Mouse (Mus musculus) heart, adult 2 months (tissue): ENCODE results near the gene Efemp2. TPM values are rescaled to one million over a fixed set of nuclear protein-coding genes. Genes with fewer than 3 reads are reported as not detected.

Experiments used
- DNase-seq, 2 experiments: peaks; one replicate each; pipeline ENCODE4 v3.0.0; 2021
- H3K27ac ChIP-seq: fragments of 200-600 bp; 2 replicates; pipeline ENCODE4 v1.8.1; 2022
- H3K27me3 ChIP-seq: fragments of 200-500 bp; 2 replicates; pipeline ENCODE4 v1.6.1; 2012; ENCODE audit warnings: mild to moderate bottlenecking, low read length, inconsistent platforms, mixed read lengths; ENCODE audit not compliant: control insufficient read depth, insufficient read depth
- H3K36me3 ChIP-seq: fragments of 200-500 bp; 2 replicates; pipeline ENCODE4 v1.6.1; 2012; ENCODE audit warnings: low read length, inconsistent platforms; ENCODE audit not compliant: control insufficient read depth, insufficient read depth
- H3K4me1 ChIP-seq: fragments of 200-500 bp; 2 replicates; pipeline ENCODE4 v1.6.1; 2011; ENCODE audit warnings: low read length; ENCODE audit not compliant: control insufficient read depth, insufficient read depth
- H3K4me3 ChIP-seq: fragments of 200-600 bp; 2 replicates; pipeline ENCODE4 v1.8.1; 2022
- H3K79me2 ChIP-seq: fragments of 200-500 bp; replicated peaks from 2 replicates; pipeline ENCODE4 v1.6.1; 2012; ENCODE audit warnings: mild to moderate bottlenecking, inconsistent platforms, low read length, moderate library complexity, mixed read lengths; ENCODE audit not compliant: control insufficient read depth, insufficient read depth
- H3K9ac ChIP-seq: fragments of 200-500 bp; 2 replicates; pipeline ENCODE4 v1.6.1; 2012; ENCODE audit warnings: low read depth, mild to moderate bottlenecking, control low read depth, inconsistent platforms, low read length, mixed read lengths
- CTCF ChIP-seq: fragments of 200-600 bp; IDR thresholded peaks from 2 replicates; pipeline ENCODE4 v1.8.1; 2022; ENCODE audit warnings: antibody characterized with exemption, mild to moderate bottlenecking, moderate library complexity
- EP300 ChIP-seq: fragments of 200-500 bp; IDR thresholded peaks from 2 replicates; pipeline ENCODE4 v1.6.1; 2011; ENCODE audit warnings: low read depth, low read length, control low read depth; ENCODE audit not compliant: insufficient read depth
- POLR2A ChIP-seq: fragments of 200-500 bp; IDR thresholded peaks from 2 replicates; pipeline ENCODE4 v1.6.1; 2011; ENCODE audit warnings: mild to moderate bottlenecking, low read depth, low read length, control low read depth; ENCODE audit not compliant: insufficient read depth
- WGBS: fragments of 180-500 bp; shearing (Covaris S2); methylation state at CpG from one replicate; pipeline ENCODE4 v1.1.7; 2018; 5-methylcytosine and 5-hydroxymethylcytosine counted together
- intact Hi-C: fragments of 180-260 bp; cut with DNase I; formaldehyde crosslinking; loops from one replicate; pipeline ENCODE4 v1.15.1; 2025
- polyA plus RNA-seq: library from polyadenylated mRNA; depleted of rRNA; stranded (reverse); fragments of >200 nt; gene quantifications from 2 replicates; pipeline ENCODE4 v1.2.3, GENCODE M21; 2012
- total RNA-seq, 2 experiments: library from RNA; stranded (reverse); gene quantifications; 2 replicates each; pipeline ENCODE4 v1.2.3; 2021

Gene Efemp2
- total and polyA plus RNA-seq, 3 experiments: 8.2 to 36.3 (median 10.3) TPM

DNA sequence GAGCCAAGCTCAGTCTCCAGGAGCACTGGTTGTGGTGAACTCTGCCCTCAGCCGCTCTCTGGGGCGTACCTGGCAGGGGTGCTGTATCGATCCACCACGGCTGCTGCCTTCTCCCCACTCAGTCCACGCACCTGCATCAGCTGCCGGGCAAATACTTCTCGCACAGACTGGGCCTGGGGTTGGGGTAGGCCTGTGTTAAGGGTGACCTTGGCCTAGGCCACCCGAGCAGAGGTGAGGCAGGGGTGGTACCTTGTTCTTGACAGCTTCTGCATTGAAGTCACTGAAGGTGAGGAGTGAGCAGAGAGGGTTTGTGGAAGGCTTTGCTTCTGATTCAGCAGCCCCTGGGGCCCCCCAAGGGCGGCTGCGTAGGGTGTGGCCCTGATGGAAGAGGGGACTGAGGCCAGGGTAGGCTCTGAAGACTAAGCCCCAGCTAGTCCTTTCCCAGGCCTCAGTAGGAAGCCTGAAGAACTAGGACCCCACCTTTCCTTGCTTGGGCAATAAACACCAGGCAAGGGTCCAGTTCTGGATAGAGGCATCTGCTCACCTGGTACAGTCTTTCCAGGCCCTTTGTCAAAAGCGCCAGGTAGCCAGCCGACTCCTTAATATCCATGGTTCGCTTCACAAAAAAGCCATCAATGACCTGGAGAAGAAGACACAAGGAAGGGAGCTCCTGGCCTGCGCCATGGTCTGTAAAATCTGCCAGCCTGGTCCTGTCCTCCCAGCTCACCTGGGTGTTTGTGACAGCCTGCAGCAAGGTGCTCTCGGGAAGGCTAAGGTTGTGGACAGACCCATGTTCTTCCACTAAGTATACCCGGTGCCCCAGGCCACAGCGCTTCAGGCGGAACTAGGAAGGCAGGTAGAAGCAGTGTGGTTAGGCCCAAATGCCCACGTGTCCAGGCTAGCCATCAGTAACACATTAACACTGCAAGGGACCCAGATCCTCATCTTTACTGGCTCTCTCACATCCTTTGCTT lies 9.9 kb downstream of the Efemp2 start:
- intact Hi-C loops: no loop called here
- Histone ChIP-seq H3K4me3 (no peak overlapping the region), H3K36me3 (no peaks in the 10 kb centered on the region), H3K4me1 (peaks cover 2% of the 10 kb centered on the region; the same call in 1 of the 2 replicates), H3K27me3 (no peaks in the 10 kb centered on the region), H3K27ac (no peak overlapping the region), H3K79me2 (no peaks in the 10 kb centered on the region), H3K9ac (no peak overlapping the region)
- TF ChIP-seq CTCF: no peak
- TF ChIP-seq POLR2A: no peak
- no peak for TF ChIP-seq EP300
- DNase-seq: no peak
- WGBS: 94% methylated on average over 19 of the region's 19 CpGs

DNA sequence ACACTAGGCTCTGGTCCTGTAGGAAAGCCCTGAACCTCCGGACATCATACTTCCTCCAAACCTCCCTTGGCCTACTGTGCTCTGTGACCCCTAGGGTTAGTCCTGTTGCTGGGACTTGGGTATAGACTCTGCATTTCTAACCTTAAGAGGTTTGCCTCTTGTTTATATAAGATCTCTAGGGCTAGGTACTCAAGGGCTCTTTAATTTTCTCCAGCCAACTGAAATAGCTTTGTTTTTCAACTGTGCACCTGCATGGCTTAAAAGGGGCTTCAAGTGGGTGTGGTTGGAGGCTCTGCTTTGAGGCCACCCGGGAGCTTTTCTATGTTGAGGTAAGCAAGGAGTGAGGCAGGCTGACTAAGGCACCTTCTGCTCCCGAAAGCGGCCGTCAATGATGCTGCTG lies 10.7 kb downstream of the Efemp2 start:
- H3K36me3 ChIP-seq: no peaks in the 10 kb centered on the region
- 82% methylated on average over 5 of the region's 5 CpGs for WGBS

DNA sequence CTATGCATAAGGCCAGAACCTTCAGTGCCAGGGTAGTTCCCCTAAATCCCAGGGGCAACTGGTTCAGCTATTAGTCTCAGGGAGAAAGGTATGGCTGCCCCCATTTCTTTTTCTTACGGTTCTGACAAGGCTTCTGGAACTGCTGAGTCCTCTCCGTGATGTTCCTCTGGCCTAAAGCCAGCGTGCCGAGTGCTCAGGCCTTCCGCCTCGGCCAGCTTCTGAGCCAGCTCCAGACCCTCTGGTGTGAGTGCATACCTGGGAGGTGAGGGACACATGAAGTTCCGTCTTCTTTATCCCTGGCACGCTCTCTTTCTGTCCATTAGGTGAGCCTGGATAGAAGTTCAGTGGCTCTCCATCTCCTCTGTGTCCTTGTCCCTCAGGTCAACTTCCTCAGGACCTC lies 11.6 kb downstream of the Efemp2 start:
- Histone ChIP-seq H3K9ac (no peak overlapping the region), H3K36me3 (no peaks in the 10 kb centered on the region), H3K27ac (no peak overlapping the region), H3K79me2 (no peaks in the 10 kb centered on the region), H3K27me3 (no peaks in the 10 kb centered on the region), H3K4me1 (peaks cover 2% of the 10 kb centered on the region; the same call in 1 of the 2 replicates), H3K4me3 (no peak overlapping the region)
- 78% methylated on average over 8 of the region's 8 CpGs for WGBS
- DNase-seq: no peak
- TF ChIP-seq EP300 (no peak), CTCF (no peak), POLR2A (no peak)
- intact Hi-C loops: no loop called here

More for the DNA sequence above, 10.7 kb downstream of the Efemp2 start:
- DNase-seq: no peak
- Histone ChIP-seq H3K27me3 (no peaks in the 10 kb centered on the region), H3K4me1 (peaks cover 2% of the 10 kb centered on the region; the same call in 1 of the 2 replicates), H3K4me3 (no peak overlapping the region), H3K27ac (no peak overlapping the region), H3K79me2 (no peaks in the 10 kb centered on the region), H3K9ac (no peak overlapping the region)
- TF ChIP-seq POLR2A (0 out of 2 replicates have a peak, but pooled peaks have one; percentile 5), CTCF (no peak), EP300 (no peak)
- intact Hi-C loops: no loop called here

DNA sequence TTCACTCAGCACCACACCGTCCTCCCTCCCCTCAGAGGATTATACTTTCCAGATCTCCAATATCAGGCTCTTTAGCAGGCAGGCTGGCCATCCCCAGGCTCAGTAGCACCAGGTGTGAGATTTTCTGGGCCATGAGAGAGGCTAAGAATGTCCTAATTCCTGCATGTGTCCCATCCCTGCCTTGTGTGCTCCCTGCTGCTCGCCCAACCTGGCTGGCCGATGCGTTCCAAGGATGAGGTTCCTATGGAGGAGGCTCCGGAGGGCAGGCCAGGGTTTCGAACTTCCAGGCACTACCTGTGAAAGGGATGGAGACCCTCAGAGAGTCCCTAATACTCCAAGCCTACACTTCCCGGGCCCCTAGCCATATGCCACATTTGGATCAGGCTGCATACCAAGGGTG lies 12.1 kb downstream of the Efemp2 start:
- intact Hi-C loops: loop anchor here (2.0 kb wide), 3 partner anchors 25 to 119 kb away; partner anchors contain the start of genes Banf1, Eif1ad and Fibp
- Histone ChIP-seq H3K4me3 (no peak overlapping the region), H3K4me1 (peaks cover 2% of the 10 kb centered on the region; the same call in 1 of the 2 replicates), H3K36me3 (no peaks in the 10 kb centered on the region), H3K27me3 (no peaks in the 10 kb centered on the region), H3K27ac (no peak overlapping the region), H3K79me2 (no peaks in the 10 kb centered on the region), H3K9ac (no peak overlapping the region)
- peak in 1 of 2 experiments; percentile 18 for DNase-seq
- 90% methylated on average over 7 of the region's 7 CpGs for WGBS
- TF ChIP-seq EP300 (no peak), CTCF (no peak)

DNA sequence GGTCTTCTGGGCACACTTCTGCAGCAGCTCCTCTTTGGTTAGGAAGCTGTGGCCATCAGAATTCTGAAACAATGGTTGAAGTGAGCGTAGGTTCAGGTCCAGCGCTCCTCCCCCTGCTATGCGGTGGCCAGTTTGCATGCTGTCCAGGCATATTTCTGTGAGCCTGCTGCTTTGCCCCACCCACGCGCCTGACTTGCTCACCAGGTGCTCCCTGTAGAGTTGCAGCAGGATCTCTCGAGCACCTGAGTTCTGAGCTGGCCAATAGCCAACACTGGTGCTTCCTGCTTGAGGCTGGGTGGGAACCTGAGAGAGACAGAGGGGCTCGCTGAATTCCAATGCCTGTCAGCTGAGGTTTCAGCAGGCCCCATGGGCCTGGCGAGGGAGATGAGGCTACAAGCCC lies 12.5 kb downstream of the Efemp2 start:
- Histone ChIP-seq H3K79me2 (no peaks in the 10 kb centered on the region), H3K4me3 (no peak overlapping the region), H3K36me3 (no peaks in the 10 kb centered on the region), H3K9ac (no peak overlapping the region), H3K4me1 (peaks cover 2% of the 10 kb centered on the region; the same call in 1 of the 2 replicates), H3K27me3 (no peaks in the 10 kb centered on the region), H3K27ac (no peak overlapping the region)
- intact Hi-C loops: loop anchor here (2.0 kb wide), 3 partner anchors 25 to 119 kb away; partner anchors contain the start of genes Banf1, Eif1ad and Fibp
- DNase-seq: peak in 1 of 2 experiments; percentile 22
- TF ChIP-seq POLR2A: no peak
- TF ChIP-seq CTCF: no peak
- WGBS: 80% methylated on average over 8 of the region's 8 CpGs

DNA sequence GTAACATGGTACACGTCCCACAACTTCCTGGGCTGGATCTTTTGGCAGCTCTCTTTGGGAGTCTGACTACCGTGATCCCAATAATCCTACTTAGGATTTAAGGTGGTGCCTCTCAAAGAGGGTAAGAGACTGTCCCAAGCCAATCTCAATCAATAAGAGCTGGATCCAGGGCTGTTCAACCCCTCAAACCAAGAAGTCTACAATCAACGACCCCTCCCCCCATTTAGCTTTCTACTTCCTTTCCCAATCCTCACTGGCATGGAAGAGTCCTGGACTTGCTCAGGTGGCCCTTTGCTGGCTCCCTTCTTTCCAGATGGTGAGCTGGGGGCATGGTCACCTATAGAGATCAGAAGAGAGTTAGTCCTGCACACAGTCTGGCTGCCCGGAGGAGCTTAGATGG lies 13.0 kb downstream of the Efemp2 start:
- WGBS: 67% methylated on average over 4 of the region's 4 CpGs
- Histone ChIP-seq H3K79me2 (no peaks in the 10 kb centered on the region), H3K9ac (no peak overlapping the region), H3K36me3 (peaks cover under 1% of the 10 kb centered on the region; the same call in 1 of the 2 replicates), H3K27me3 (no peaks in the 10 kb centered on the region), H3K27ac (no peak overlapping the region; the same call in 1 of the 2 replicates), H3K4me3 (no peak overlapping the region), H3K4me1 (peaks cover 2% of the 10 kb centered on the region; the same call in 1 of the 2 replicates)
- DNase-seq: no peak
- TF ChIP-seq POLR2A (no peak), EP300 (no peak), CTCF (no peak)
- intact Hi-C loops: loop anchor here (1.0 to 2.0 kb wide), 4 partner anchors 13 to 120 kb away; partner anchors contain the start of genes Banf1, Efemp2, Eif1ad and Fibp
